ENCODE assay signal across 8 mouse cellular contexts in genomic region chr7:25278341-25279075, GRCm38 (mm10). TPM values are rescaled to one million over a fixed set of nuclear protein-coding genes. Genes with fewer than 3 reads are reported as not detected.
DNase-seq lines count a peak whose midpoint lies in the region; ATAC-seq lines count a peak whose summit lies in the region.

No protein-coding gene starts in this region.

- H3K27ac ChIP-seq in heart, embryonic 16.5 days (ENCODE audit: low read length), result peak overlapping the region; percentile 100
- H3K27ac ChIP-seq in liver, embryonic 13.5 days, result peak overlapping the region; percentile 96

- under 1% methylated on average over 53 of the region's 60 CpGs for WGBS in heart, embryonic 16.5 days
- under 1% methylated on average over 59 of the region's 60 CpGs for WGBS in liver, embryonic 13.5 days (ENCODE audit: insufficient replicate concordance)

- ATAC-seq in erythroid progenitor cell, adult 5-6 weeks (replicated peaks; ENCODE audit: low FRiP score, poor library complexity, severe bottlenecking), result peak; percentile 55
- ATAC-seq in heart, embryonic 16.5 days (replicated peaks; ENCODE audit: extremely low read depth, insufficient read depth, low FRiP score), result peak; percentile 47
- peak; percentile 66 for ATAC-seq in liver, embryonic 13.5 days (ENCODE audit: low read depth)

- peak overlapping the region; percentile 91 for H3K9ac ChIP-seq in heart, embryonic 16.5 days (ENCODE audit: low read length)
- H3K9ac ChIP-seq in liver, embryonic 13.5 days, result peak overlapping the region; percentile 83

- no peaks in the 10 kb centered on the region for H3K27me3 ChIP-seq in heart, embryonic 16.5 days (ENCODE audit: control insufficient read depth, insufficient read depth, low read length)
- H3K27me3 ChIP-seq in liver, embryonic 13.5 days, result no peaks in the 10 kb centered on the region
- no peaks in the 10 kb centered on the region for H3K27me3 ChIP-seq in splenic B cell, adult 2 months (ENCODE audit: control insufficient read depth, insufficient read depth, low read length, poor library complexity, severe bottlenecking)

- H3K4me3 ChIP-seq in heart, embryonic 16.5 days (ENCODE audit: low read length), result peak overlapping the region; percentile 81
- peak overlapping the region; percentile 87 for H3K4me3 ChIP-seq in liver, embryonic 13.5 days (replicated peaks)

- H3K4me1 ChIP-seq in heart, embryonic 16.5 days (ENCODE audit: control insufficient read depth, insufficient read depth, low read length), result peaks cover 69% of the 10 kb centered on the region
- H3K4me1 ChIP-seq in liver, embryonic 13.5 days (replicated peaks), result peaks cover 89% of the 10 kb centered on the region

- DNase-seq in CD4-positive, CD25-positive, alpha-beta regulatory T cell, adult 2 months (ENCODE audit: low read depth, low spot score), result peak; percentile 95
- DNase-seq in brain, embryonic 18.5 days (ENCODE audit: low read depth, low spot score), result peak; percentile 91
- peak; percentile 84 to 95 for DNase-seq in kidney, postnatal 25 days
- DNase-seq in liver, embryonic 13.5 days, result peak; percentile 87
- peak; percentile 74 to 87 for DNase-seq in natural killer cell, adult 2 months (ENCODE audit: low spot score in 2 of 2)
- DNase-seq in splenic B cell, adult 2 months (ENCODE audit: low read depth, low spot score), result peak; percentile 95

- H3K4me2 ChIP-seq in heart, embryonic 16.5 days (ENCODE audit: low read depth, low read length), result peak overlapping the region; percentile 95
- H3K4me2 ChIP-seq in liver, embryonic 13.5 days, result peak overlapping the region; percentile 99

- no peaks in the 10 kb centered on the region for H3K9me3 ChIP-seq in heart, embryonic 16.5 days (replicated peaks; ENCODE audit: control insufficient read depth, low read length)
- H3K9me3 ChIP-seq in liver, embryonic 13.5 days (replicated peaks), result no peaks in the 10 kb centered on the region

- H3K36me3 ChIP-seq in heart, embryonic 16.5 days (ENCODE audit: control insufficient read depth, insufficient read depth), result no peaks in the 10 kb centered on the region
- H3K36me3 ChIP-seq in liver, embryonic 13.5 days, result 0 out of 2 replicates have a peak, but pooled peaks cover 3% of the 10 kb centered on the region
- H3K36me3 ChIP-seq in splenic B cell, adult 2 months (ENCODE audit: control insufficient read depth, insufficient read depth, low read length, poor library complexity, severe bottlenecking), result no peaks in the 10 kb centered on the region; the same call in 1 of the 2 replicates

RNA-seq across cellular contexts. Expression of gene Cic, which starts 11.0 kb away (rescaled TPM):
- 114 and 181 TPM in 2 replicates for total RNA-seq in erythroid progenitor cell, adult 5-6 weeks (2015; ENCODE audit: low replicate concordance)
- 70.5 and 90.7 TPM in 2 replicates for total RNA-seq in erythroid progenitor cell, adult 5-6 weeks (2017; ENCODE audit: low replicate concordance)
- 22.7 and 24.7 TPM in 2 replicates for polyA plus RNA-seq in heart, embryonic 16.5 days (2015; fragmentation: Nextera tagmentation; extraction: Ambion mirVana)
- 9.7 and 10.4 TPM in 2 replicates for polyA plus RNA-seq in liver, embryonic 13.5 days (2015; fragmentation: Nextera tagmentation; extraction: Ambion mirVana)

RNA-seq across cellular contexts. Expression of gene Pafah1b3, which starts 19.3 kb away (rescaled TPM):
- total RNA-seq in erythroid progenitor cell, adult 5-6 weeks (2015; ENCODE audit: low replicate concordance), result 20.2 and 26.8 TPM in 2 replicates
- total RNA-seq in erythroid progenitor cell, adult 5-6 weeks (2017; ENCODE audit: low replicate concordance), result 8.9 and 17.3 TPM in 2 replicates
- polyA plus RNA-seq in heart, embryonic 16.5 days (2015; fragmentation: Nextera tagmentation; extraction: Ambion mirVana), result 111 and 121 TPM in 2 replicates
- polyA plus RNA-seq in liver, embryonic 13.5 days (2015; fragmentation: Nextera tagmentation; extraction: Ambion mirVana), result 29.3 and 31.6 TPM in 2 replicates

RNA-seq across cellular contexts. Expression of gene Prr19, which starts 22.7 kb away (rescaled TPM):
- total RNA-seq in erythroid progenitor cell, adult 5-6 weeks (2015; ENCODE audit: low replicate concordance), result not detected in 2 replicates
- total RNA-seq in erythroid progenitor cell, adult 5-6 weeks (2017; ENCODE audit: low replicate concordance), result not detected in 2 replicates
- polyA plus RNA-seq in heart, embryonic 16.5 days (2015; fragmentation: Nextera tagmentation; extraction: Ambion mirVana), result not detected in 2 replicates
- polyA plus RNA-seq in liver, embryonic 13.5 days (2015; fragmentation: Nextera tagmentation; extraction: Ambion mirVana), result not detected in 2 replicates

RNA-seq across cellular contexts. Expression of gene Tmem145, which starts 27.4 kb away (rescaled TPM):
- total RNA-seq in erythroid progenitor cell, adult 5-6 weeks (2015; ENCODE audit: low replicate concordance), result not detected in 2 replicates
- not detected in 2 replicates for total RNA-seq in erythroid progenitor cell, adult 5-6 weeks (2017; ENCODE audit: low replicate concordance)
- polyA plus RNA-seq in heart, embryonic 16.5 days (2015; fragmentation: Nextera tagmentation; extraction: Ambion mirVana), result 0.08 and 0.20 TPM in 2 replicates
- 0.10 TPM in 1 of 2 replicates, not detected in the other for polyA plus RNA-seq in liver, embryonic 13.5 days (2015; fragmentation: Nextera tagmentation; extraction: Ambion mirVana)

RNA-seq across cellular contexts. Expression of gene Erf, which starts 27.9 kb away (rescaled TPM):
- total RNA-seq in erythroid progenitor cell, adult 5-6 weeks (2015; ENCODE audit: low replicate concordance), result 0.72 and 3.4 TPM in 2 replicates
- total RNA-seq in erythroid progenitor cell, adult 5-6 weeks (2017; ENCODE audit: low replicate concordance), result 0.61 and 1.8 TPM in 2 replicates
- 8.5 and 11.2 TPM in 2 replicates for polyA plus RNA-seq in heart, embryonic 16.5 days (2015; fragmentation: Nextera tagmentation; extraction: Ambion mirVana)
- 4.3 TPM in 2 replicates for polyA plus RNA-seq in liver, embryonic 13.5 days (2015; fragmentation: Nextera tagmentation; extraction: Ambion mirVana)

Comparison
In these comparisons a context has a peak if more than half of its experiments do, and no peak if none do; other contexts are left out.
1. Peak in every context shown above with its lines: DNase-seq, ATAC-seq, H3K4me3 ChIP-seq and H3K27ac ChIP-seq.